Mouse (Mus musculus) mouse embryonic stem cell (cell line): ENCODE data around the gene Xirp1.

Source experiments
- in situ Hi-C, 2 experiments: fragments of 300-500 bp; cut with MboI; formaldehyde crosslinking; loops; 1 replicate in 1 of 2; 3 replicates in 1 of 2; pipeline ENCODE4 v1.14.3; 2019 to 2020; ENCODE audit warnings: low sequenced_read_pairs in 2 of 2, low pct_unique_long_range_greater_than_20kb in 1 of 2, mixed read lengths in 1 of 2; ENCODE audit not compliant: unreplicated experiment in 1 of 2

Gene Xirp1

DNA sequence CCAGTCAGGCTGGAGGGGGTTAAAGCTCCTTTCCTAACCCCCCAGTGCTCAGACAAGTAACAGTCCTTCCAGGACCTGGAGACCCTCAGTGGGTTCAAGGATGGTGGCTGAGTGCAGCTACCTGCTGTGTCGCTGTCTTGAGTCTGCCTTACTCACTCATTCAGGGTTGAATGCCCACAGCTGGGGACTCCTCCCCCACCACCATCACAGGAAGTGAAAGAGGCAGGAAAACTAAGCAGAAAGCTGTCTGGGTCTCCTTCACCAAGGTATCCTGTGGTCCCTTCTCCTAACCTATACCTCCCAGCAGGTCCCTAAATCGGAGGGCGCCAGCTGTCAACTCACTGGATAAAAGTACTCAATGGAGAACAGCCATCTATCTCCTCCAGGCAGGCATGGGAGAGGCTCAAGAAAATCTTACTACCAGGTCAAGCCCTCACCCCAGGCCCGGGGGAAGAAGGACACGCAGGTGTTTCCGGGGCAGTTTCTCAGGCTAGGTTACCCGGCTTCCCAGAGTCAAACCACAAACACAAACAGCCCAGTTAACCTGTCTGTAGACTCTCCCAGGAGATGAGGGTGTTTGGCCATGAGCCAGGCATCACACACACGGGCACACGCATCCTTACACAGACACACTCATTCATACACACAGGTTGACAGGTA is 45.1 kb downstream of the Xirp1 start:
- in situ Hi-C loops = no loop called here

DNA sequence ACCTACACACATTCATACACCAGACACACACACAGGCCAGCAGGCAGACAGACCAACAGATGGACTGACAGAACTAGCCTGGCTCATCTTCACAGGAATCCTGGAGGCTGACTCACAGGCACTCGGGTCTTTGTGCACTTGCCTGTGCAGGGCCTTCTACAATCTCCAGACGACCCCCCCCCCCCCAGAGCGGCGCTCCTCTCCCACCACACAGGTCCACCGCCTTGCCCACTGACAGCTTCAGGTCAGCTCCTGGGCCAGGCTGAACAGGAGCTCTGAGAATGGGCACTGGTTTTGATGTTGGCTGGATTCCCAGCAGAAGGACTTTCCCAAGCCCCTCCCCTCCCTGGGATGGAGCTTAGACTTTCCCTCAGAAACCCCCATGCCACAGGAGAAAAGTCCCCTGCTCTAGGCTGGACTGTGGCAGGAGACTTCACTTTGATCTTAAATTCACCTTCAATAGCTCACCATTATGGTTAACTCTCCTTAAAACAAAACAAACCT is 45.8 kb downstream of the Xirp1 start:
- in situ Hi-C loops = no loop called here

DNA sequence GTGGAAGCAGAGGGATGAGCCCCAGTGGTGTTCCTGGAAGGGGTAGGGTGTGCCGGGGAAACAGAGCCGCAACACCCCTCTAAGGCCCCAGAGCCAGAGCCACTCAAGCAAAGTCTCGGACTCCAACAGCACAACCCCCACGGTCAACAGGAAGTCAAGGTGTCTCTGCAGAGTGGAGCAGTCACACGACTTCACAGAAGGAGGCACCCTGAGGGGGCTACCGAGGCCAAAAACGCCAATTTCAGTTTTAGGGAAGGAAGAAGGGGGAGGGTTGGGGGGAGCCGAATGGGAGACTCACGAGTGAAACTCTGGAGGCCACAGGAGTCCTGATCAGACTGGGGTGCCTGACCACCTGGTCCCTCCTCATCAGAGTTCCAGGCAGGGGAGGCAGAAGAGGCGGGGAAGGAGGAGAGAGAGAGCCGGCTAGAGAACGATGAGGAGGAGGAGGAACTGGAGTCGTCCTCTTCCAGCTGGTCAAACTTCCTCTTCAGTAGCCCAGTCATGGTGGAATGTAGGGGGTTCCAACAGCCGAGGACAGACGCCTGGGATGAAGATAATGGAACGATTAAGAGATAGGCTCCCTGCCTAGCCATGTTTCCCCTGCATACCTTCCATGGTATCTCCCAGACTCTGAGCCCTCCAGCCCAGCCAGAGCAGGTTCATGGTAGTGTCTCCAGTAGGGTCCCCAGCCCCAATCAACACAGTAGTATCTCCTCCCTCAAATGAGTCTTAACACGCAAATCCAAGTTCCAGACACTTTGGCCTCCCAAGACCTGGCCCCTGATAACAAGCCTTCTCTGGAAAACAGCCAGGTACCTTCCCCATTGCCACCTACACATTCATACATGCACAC is 46.5 kb downstream of the Xirp1 start:
- in situ Hi-C loops = no loop called here

DNA sequence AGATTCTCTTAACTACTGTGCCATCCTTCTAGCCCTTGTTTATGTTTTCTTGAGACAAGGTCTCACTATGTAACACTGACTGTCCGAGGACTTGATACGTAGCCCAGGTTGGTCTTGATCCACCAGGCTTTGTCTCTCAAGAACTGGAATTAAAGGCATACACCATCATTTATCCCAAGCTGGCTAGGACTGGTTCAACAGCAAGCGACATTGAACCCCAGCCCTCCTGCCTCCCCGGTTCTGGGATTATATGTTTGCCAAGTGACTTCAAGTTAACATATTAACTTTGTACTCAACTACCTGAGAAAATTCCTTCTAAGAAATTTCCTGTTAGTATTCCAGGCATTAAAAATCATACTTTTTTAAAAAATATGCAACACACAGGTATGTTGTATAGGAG is 48.1 kb downstream of the Xirp1 start:
- in situ Hi-C loops = no loop called here

DNA sequence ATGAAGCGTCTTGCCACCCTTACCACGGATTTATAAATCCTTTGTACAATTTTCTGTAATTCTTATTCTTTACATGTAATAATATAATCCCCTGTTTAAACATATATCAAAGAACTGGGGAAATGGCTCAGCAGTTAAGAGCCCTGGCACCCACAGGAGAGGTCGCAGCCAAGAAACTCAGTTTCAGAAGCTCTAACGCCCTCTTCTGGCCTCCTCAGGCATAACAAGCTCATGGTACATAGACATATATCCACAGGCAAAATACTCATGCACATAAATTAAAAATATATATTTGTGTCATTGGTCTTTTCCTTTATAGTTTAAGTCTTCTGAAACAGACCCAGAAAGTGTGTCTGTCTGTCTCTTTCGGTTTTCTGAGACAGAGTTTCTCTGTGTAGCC is 48.8 kb downstream of the Xirp1 start:
- in situ Hi-C loops = no loop called here

DNA sequence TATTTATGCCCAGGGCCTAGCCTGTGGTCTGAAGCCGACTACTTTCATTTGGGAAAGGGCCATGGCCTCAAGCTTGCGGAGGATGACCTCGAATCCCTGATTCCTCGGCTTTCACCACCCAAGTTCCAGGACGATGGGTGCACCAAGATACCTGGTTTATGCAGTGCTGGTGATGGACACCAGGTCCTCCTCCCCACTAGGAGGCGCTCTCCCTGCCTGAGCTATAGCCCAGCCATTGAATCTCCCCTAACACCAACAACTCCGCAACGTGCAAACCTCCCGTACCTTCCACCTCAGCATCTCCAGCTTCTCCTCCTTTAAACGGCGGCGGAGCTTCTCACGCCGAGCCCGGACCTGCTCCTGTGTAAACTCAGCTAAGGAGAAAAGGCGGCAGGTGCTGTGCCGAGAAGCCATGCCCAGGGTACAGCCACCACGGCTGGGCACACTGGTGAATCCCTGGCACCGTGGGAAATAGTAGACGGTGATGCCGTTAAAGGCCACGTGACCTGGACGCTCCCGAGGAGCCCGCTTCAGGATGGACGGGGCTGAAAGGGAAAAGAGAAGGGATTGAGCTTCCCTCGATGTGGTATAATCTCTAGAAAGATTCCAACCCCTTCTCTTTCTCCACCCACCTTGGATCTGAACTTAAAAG is 49.4 kb downstream of the Xirp1 start:
- in situ Hi-C loops = no loop called here

DNA sequence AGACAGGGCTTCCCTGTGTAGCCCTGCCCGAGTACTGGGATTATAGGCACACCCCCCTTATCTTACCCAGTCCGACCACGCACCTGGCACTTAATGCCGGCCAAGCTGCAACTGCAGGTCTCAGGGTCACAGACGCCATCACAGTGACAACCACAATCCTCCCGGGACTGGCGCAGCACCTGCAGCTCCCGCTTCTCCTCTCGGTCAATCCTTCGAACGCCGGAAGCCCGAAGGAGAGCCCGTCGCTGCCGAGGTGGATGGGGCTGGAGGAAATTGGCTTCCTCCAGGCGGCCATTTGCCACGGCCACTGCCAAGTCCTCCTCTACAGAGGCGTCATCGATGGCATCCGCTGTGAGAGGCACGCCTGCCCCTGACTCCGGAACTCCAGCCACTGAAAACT is 50.1 kb downstream of the Xirp1 start:
- in situ Hi-C loops = no loop called here

DNA sequence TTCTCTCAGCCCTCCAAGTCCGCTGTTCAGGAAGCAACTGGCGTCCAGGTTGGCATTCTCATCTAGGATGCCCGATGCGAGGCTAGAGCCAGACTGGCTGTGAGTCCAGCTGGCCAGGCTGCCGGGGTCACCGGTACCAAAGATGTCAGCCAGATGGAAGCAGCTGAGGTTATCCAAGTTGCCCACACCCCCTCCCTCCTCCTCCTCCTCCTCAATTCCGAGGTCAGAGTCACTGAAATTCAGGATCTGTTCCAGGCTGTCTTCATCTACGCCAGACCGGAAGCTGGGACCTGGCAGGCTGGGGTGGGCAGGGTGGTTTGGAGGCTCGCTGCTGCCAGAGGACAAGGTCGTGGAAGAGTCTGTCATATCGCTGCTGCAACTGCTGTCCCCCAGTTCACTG is 50.8 kb downstream of the Xirp1 start:
- in situ Hi-C loops = no loop called here

DNA sequence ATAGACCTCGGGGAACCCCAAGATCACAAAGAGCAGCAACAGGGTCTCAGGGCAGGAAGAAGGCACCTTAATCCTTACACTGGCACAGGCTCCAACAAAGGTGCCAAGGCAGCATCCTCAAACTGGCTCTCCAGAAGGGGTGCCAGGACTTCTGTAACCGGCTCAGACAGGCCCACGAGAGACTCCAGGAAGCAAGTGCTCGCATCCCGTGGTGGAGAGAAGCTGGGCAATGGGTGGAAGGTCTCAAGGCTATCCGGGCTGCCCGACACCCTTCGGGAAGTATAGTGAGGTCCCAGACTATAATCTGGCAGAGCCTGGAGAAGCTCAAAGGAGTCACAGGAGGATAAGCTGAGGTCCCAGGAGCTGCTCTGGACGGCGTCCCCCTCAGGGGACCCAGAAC is 51.2 kb downstream of the Xirp1 start:
- in situ Hi-C loops = no loop called here

DNA sequence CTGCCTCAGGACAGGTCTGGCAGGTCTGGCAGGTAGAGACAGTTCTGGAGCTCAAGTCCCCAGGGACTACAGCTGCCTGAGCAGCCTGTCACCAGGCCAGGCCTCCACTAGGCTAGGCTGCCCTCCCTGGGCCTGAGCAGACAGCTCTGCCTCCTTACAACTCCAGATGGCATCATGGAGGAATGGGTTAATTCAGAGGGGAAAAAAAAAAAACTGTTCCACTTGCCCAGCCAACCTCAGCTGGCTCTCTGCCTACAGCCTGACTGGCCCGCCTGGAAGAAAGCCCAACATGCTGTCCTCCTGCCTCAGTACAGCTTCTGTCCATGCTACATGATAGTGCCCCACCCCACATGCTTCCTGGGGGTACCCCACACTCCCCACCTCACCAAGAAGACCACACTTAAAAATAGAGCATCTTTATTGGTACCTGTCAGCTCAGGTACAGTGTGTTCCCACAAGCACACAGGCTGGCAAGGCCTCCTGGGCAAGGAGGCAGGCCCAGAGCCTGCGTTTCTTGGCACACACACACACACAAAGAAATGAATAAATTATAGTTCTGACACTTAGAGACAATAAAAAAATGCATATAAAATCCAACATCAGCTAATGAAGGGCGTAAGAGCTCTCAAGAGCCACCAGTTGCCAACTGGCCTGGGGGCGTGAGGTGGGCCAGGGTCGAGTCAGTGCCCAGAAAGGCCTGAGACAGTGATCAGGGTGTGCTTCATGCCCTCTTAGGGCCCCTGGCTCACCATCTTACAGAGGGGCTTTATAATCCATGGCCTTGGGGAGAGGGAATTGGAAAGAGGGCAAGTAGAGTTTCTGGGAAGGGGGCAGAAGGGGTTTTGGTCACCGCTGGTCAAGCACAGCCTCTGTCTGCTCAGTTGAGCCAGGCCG is 52.4 kb downstream of the Xirp1 start:
- in situ Hi-C loops = no loop called here

DNA sequence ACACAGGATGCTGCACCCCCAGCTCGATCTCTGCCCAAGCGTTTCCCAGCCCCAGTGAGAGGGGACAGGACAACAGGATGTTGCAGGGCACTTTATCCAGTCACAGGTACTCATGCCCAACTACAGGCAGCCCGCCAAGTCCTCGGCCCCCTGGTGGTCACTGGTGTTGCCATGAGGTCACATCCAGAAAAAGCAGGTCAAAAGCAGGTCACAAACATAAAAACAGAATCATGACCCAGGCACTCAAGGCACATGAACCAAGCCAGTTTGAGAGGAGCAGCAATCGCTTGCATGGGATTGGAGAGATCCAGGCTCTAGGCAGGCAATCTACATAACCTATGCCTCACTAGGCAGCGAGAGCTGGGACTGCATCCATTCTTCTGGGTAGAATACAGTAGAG is 53.2 kb downstream of the Xirp1 start:
- in situ Hi-C loops = no loop called here

DNA sequence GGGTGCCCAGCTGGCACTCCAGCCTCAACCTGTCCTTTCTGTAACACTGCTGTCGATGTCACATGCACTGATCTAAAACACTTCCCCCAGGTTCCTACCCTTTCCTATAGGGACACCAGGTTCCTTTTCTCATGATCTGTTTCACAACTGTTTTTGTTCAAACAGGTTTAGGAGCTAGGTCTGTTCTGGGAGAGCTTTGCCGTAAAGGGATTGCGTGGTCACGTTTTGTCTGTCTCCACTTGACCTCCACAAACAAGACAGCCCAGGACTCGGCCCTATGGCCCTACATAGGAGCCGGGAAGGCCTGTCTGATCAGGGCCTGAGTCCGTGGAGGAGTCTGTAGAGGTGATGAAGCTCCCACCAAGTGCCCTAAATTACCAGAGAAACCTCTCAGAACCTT is 53.6 kb downstream of the Xirp1 start:
- in situ Hi-C loops = no loop called here

DNA sequence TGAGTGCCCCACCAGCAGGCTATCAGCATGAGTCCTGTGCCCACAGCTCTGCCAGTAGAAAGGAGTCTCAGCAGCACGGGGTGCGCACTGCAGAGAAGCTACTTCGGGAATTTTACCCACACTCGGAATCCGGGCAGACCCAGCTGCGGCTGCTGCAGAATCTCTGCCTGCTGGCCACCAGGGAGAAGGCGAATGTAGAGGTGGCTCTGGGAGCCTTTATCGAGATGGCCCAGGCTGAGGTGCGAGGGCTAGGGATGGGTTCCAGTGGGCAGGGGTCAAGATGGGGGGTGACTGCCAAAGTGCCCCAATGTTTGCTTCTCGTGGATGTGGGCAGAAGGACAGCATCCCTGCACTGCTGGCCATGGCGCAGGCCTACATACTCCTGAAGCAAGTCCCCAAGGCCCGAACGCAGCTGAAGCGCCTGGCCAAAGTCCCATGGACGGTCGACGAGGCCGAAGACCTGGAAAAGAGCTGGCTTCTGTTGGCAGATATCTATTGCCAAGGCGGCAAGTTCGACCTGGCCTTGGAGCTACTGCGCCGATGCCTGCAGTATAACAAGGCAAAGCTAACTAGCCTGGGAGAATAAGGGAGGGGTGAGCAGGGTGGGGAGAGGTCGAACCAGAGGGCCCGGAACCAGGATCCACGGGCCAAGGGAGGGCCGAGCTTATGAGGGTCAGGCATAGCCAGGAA is 57.0 kb downstream of the Xirp1 start:
- in situ Hi-C loops = no loop called here

DNA sequence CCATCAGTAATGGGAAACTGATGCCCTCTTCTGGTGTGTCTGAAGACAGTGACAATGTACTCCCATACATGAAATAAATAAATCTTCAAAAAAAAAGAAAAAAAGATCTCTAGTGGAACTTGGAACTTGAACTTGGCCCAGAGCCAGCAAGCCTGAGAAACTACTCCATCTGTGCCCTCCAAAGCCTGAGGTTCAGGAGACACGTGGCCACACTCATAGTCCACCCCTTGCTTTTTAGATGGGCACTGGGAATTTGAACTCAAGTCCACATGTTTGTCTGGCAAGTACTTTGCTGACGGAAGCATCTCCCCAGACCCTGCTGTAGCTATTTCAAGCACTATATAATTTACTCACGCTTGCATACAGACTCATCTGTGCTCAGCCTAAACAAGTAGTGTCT is 58.2 kb downstream of the Xirp1 start:
- in situ Hi-C loops = no loop called here

DNA sequence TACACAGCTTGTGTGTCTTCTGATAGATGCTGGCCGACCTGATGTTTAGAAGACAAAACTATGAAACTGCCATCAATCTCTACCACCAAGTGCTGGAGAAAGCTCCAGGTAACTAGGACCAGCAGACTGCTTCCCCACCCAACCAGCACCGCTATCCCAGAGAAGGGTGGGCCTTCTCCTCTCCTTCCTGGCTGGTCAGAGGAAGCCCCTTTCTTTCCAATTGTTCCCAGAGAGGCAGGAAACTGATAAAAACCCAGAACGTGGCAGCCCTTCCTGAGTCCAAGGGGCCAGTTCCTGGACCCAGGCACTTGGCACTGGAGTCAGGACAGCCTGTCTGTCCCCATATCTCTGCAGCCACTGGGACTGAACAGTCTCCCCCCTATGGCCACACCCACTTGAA is 59.2 kb downstream of the Xirp1 start:
- in situ Hi-C loops = no loop called here
